Mouse (Mus musculus): ENCODE results near the gene Map3k5. TPM values are rescaled to one million over a fixed set of nuclear protein-coding genes. Genes with fewer than 3 reads are reported as not detected.

The Map3k5 gene
- total and polyA plus RNA-seq, 3 experiments = 15.8 to 31.0 (median 27.6) TPM

- no peak for DNase-seq (ENCODE audit: extremely low read depth)
- Histone ChIP-seq H3K4me1 (ENCODE audit: control insufficient read depth in 1 of 2, insufficient read depth in 2 of 2) (no peaks in the 10 kb centered on the region), H3K9me3 (replicated peaks; ENCODE audit: low read length) (no peaks in the 10 kb centered on the region), H3K79me2 (replicated peaks; ENCODE audit: control insufficient read depth, extremely low read depth, insufficient read depth, poor library complexity, severe bottlenecking) (no peaks in the 10 kb centered on the region), H3K9ac (ENCODE audit: insufficient read depth, low read depth) (no peak overlapping the region), H3K27me3 (replicated peaks) (no peaks in the 10 kb centered on the region), H3K36me3 (replicated peaks in 1 of 2; ENCODE audit: control insufficient read depth in 1 of 2, insufficient read depth in 1 of 2, low read length in 1 of 2) (peaks cover 64 to 90% of the 10 kb centered on the region in 2 experiments), H3K27ac (ENCODE audit: insufficient read depth, low read depth) (no peak overlapping the region), H3K4me2 (ENCODE audit: insufficient read depth, low read depth, poor library complexity, severe bottlenecking) (no peak overlapping the region), H3K4me3 (replicated peaks in 1 of 3; ENCODE audit: low read depth in 2 of 3, low read length in 2 of 3, poor library complexity in 1 of 3) (no peak overlapping the region)
- in situ Hi-C loops (cut with MboI; ENCODE audit: low pct_ligation_motif_present, low pct_unique_long_range_greater_than_20kb, low sequenced_read_pairs) (no loop called here), dilution Hi-C loops (cut with MboI; ENCODE audit: extremely low pct_ligation_motif_present, extremely low pct_unique_long_range_greater_than_20kb, low sequenced_read_pairs) (no loop called here)
- TF ChIP-seq CTCF (conservative IDR thresholded peaks at IDR 0.05 in 1 of 2, IDR thresholded peaks at IDR 0.05 in 1 of 2; ENCODE audit: low read depth in 2 of 2, low read length in 2 of 2) = no peak
- no peak for TF ChIP-seq USF1 (IDR thresholded peaks at IDR 0.05; ENCODE audit: low read depth, low read length)
- no peak for TF ChIP-seq CHD2 (IDR thresholded peaks at IDR 0.05; ENCODE audit: low read length)
- TF ChIP-seq GABPA (IDR thresholded peaks at IDR 0.05; ENCODE audit: insufficient replicate concordance, low read depth, low read length) = no peak
- no peak for TF ChIP-seq MEF2A (IDR thresholded peaks at IDR 0.05; ENCODE audit: borderline replicate concordance, low read depth, low read length)
- no peak for TF ChIP-seq SMC3 (IDR thresholded peaks at IDR 0.05; ENCODE audit: low read depth, low read length)
- no peak for TF ChIP-seq CHD1 (IDR thresholded peaks at IDR 0.05; ENCODE audit: low read depth, low read length)
- no peak for TF ChIP-seq ZNF384 (IDR thresholded peaks at IDR 0.05; ENCODE audit: low read depth, low read length)
- no peak for TF ChIP-seq RCOR1 (conservative IDR thresholded peaks at IDR 0.05; ENCODE audit: low read depth, low read length)
These were observed 178.0 kb downstream of the Map3k5 start for GRCm38 (mm10) chr10:20112026-20112973.

GRCm38 (mm10) chr10:20119504-20120425, 185.5 kb downstream of the Map3k5 start:
- Histone ChIP-seq H3K79me2 (replicated peaks; ENCODE audit: control insufficient read depth, extremely low read depth, insufficient read depth, poor library complexity, severe bottlenecking) (no peaks in the 10 kb centered on the region), H3K27ac (ENCODE audit: insufficient read depth, low read depth) (no peak overlapping the region), H3K27me3 (replicated peaks) (no peaks in the 10 kb centered on the region), H3K9ac (ENCODE audit: insufficient read depth, low read depth) (no peak overlapping the region), H3K4me3 (replicated peaks in 1 of 3; ENCODE audit: low read depth in 2 of 3, low read length in 2 of 3, poor library complexity in 1 of 3) (no peak overlapping the region), H3K4me2 (ENCODE audit: insufficient read depth, low read depth, poor library complexity, severe bottlenecking) (no peak overlapping the region), H3K36me3 (replicated peaks in 1 of 2; ENCODE audit: control insufficient read depth in 1 of 2, insufficient read depth in 1 of 2, low read length in 1 of 2) (peaks cover 67 to 87% of the 10 kb centered on the region in 2 experiments), H3K9me3 (replicated peaks; ENCODE audit: low read length) (no peaks in the 10 kb centered on the region), H3K4me1 (ENCODE audit: control insufficient read depth in 1 of 2, insufficient read depth in 2 of 2) (no peaks in the 10 kb centered on the region)
- no peak for DNase-seq (ENCODE audit: extremely low read depth)
- dilution Hi-C loops (cut with MboI; ENCODE audit: extremely low pct_ligation_motif_present, extremely low pct_unique_long_range_greater_than_20kb, low sequenced_read_pairs) = no loop called here
- TF ChIP-seq CHD2 (IDR thresholded peaks at IDR 0.05; ENCODE audit: low read length) = no peak
- TF ChIP-seq MAZ (IDR thresholded peaks at IDR 0.05; ENCODE audit: low read depth, low read length) = no peak
- no peak for TF ChIP-seq UBTF (IDR thresholded peaks at IDR 0.05; ENCODE audit: low read depth, low read length)
- no peak for TF ChIP-seq JUND (conservative IDR thresholded peaks at IDR 0.05; ENCODE audit: low read depth, low read length)
- no peak for TF ChIP-seq ZMIZ1 (IDR thresholded peaks at IDR 0.05; ENCODE audit: low read depth, low read length)
- TF ChIP-seq RAD21 (IDR thresholded peaks at IDR 0.05; ENCODE audit: low read depth, low read length) = no peak
- no peak for TF ChIP-seq POLR2A (IDR thresholded peaks at IDR 0.05; ENCODE audit: low read depth, low read length)
- TF ChIP-seq RCOR1 (conservative IDR thresholded peaks at IDR 0.05; ENCODE audit: low read depth, low read length) = no peak
- no peak for TF ChIP-seq SIN3A (IDR thresholded peaks at IDR 0.05; ENCODE audit: low read length)
- TF ChIP-seq ZC3H11A (IDR thresholded peaks at IDR 0.05; ENCODE audit: low read depth, low read length) = no peak
- TF ChIP-seq CTCF (conservative IDR thresholded peaks at IDR 0.05 in 1 of 2, IDR thresholded peaks at IDR 0.05 in 1 of 2; ENCODE audit: low read depth in 2 of 2, low read length in 2 of 2) = no peak
- no peak for TF ChIP-seq MEF2A (IDR thresholded peaks at IDR 0.05; ENCODE audit: borderline replicate concordance, low read depth, low read length)
- TF ChIP-seq MAFK (IDR thresholded peaks at IDR 0.05; ENCODE audit: insufficient replicate concordance, low read length) = no peak
- no peak for TF ChIP-seq MAX (IDR thresholded peaks at IDR 0.05; ENCODE audit: low read length)
- no peak for TF ChIP-seq BHLHE40 (IDR thresholded peaks at IDR 0.05; ENCODE audit: low read depth, low read length)
- in situ Hi-C loops (cut with MboI; ENCODE audit: low pct_ligation_motif_present, low pct_unique_long_range_greater_than_20kb, low sequenced_read_pairs) = no loop called here

Data from CH12.LX (cell line).